Mouse (Mus musculus): Measurements from ENCODE around the gene Ugt8a.

Gene Ugt8a

GRCm38 (mm10) chr3:125883009-125883408, 55.4 kb downstream of the Ugt8a start:
- in situ Hi-C loops (cut with MboI; ENCODE audit: low pct_unique_long_range_greater_than_20kb in 1 of 2, low sequenced_read_pairs in 2 of 2, unreplicated experiment in 1 of 2), result no loop called here

DNA sequence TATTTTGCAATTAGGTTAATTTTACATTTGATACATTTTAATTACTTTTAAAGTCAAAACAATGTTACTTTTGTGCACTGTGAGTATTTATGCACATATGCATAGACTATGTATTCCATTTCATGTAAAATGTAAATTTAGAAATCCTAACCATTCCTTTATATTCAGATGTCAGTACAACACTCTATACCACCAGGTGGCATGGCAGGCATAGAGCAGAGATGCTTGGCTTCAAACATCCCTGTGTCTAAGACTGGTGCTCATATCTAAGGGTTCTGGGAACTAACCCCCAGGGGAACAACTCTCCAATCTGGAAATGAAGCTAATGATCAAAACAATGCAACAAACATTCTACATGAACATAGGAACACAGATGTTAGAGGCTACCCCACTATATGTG, 56.6 kb downstream of the Ugt8a start:
- in situ Hi-C loops (cut with MboI; ENCODE audit: low pct_unique_long_range_greater_than_20kb in 1 of 2, low sequenced_read_pairs in 2 of 2, unreplicated experiment in 1 of 2), result no loop called here

DNA sequence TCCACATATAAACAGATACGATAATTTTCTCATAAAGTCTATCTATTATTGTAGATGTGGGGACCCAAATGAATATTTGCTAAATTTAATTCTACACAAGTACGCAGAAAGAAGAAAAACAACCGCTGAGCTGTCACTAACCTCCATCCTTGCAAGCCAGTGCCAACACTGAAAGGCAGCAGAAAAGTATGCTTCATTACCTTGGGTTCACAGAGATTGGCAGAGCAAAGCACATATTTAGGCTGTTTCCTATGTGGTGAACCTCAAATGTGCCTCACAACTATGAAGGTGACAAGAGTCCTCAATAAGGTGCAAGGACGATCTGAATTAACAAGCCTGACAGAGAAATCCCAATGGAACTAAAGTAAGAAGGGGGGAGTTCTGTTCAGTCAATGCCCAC, 64.0 kb downstream of the Ugt8a start:
- in situ Hi-C loops (cut with MboI; ENCODE audit: low pct_unique_long_range_greater_than_20kb in 1 of 2, low sequenced_read_pairs in 2 of 2, unreplicated experiment in 1 of 2), result no loop called here

GRCm38 (mm10) chr3:125869873-125870272, 68.5 kb downstream of the Ugt8a start:
- in situ Hi-C loops (cut with MboI; ENCODE audit: low pct_unique_long_range_greater_than_20kb in 1 of 2, low sequenced_read_pairs in 2 of 2, unreplicated experiment in 1 of 2), result no loop called here

DNA sequence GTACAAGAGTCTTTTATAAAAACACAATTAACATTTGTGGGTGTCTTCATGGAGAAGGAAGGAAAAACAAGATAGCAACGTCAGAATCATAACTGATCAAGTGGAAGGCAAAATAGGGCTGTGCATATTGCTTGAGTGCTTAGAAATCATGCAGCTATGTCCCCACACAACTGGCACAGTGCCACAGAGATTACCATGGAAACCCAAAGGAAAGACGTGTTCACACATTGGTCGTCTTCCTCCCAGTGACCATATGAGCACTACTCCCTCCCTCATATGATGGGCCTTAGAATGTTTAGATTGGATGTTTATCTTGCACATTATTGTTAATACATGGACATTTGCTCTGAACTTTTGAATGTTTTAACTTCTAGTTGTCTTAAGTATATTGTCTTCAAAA, 76.8 kb downstream of the Ugt8a start:
- in situ Hi-C loops (cut with MboI; ENCODE audit: low pct_unique_long_range_greater_than_20kb in 1 of 2, low sequenced_read_pairs in 2 of 2, unreplicated experiment in 1 of 2), result no loop called here

- in situ Hi-C loops (cut with MboI; ENCODE audit: low pct_unique_long_range_greater_than_20kb in 1 of 2, low sequenced_read_pairs in 2 of 2, unreplicated experiment in 1 of 2), result no loop called here
Measured at GRCm38 (mm10) chr3:125849163-125849872, 89.1 kb downstream of the Ugt8a start.

DNA sequence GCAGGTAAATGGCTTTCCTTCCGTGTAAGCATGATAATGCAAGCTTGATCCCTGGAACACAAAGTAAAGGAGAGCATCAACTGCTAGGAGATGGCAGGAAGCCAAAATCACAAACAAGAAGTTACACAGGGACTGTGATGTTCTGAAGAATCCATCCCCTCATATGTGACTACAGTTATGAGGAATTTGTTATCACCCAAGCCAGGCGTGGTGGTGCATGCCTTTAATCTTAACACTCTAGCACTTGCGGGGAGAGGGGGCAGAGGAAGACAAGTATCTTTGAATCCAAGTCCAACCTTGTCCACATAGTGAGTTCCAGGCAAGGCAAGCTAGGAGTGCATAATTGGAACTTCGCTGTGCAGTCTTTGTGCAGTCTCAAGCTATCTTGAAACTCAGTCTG, 110.4 kb downstream of the Ugt8a start:
- in situ Hi-C loops (cut with MboI; ENCODE audit: low pct_unique_long_range_greater_than_20kb in 1 of 2, low sequenced_read_pairs in 2 of 2, unreplicated experiment in 1 of 2), result no loop called here

DNA sequence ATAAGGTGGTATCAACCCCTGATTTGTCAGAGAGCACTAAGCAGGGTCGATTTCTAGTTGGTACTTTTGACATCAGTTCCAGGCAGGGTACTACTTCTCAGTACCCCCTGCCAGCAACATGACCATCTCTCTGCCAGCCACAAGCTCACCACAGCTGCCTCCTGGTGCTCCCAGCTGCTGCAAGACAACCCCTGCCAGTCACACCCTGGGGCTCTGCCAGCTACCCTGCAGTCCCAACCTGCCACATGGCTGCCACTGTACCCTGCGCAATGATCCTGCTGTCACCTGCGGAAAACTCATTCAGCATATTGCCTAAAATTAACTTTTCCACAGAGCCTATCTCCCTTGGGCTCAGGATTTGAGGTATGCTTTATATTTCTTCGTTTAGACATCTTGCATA, 111.2 kb downstream of the Ugt8a start:
- in situ Hi-C loops (cut with MboI; ENCODE audit: low pct_unique_long_range_greater_than_20kb in 1 of 2, low sequenced_read_pairs in 2 of 2, unreplicated experiment in 1 of 2), result no loop called here

- in situ Hi-C loops (cut with MboI; ENCODE audit: low pct_unique_long_range_greater_than_20kb in 1 of 2, low sequenced_read_pairs in 2 of 2, unreplicated experiment in 1 of 2), result no loop called here
Measured at GRCm38 (mm10) chr3:125819741-125820140, 118.7 kb downstream of the Ugt8a start.
